Mouse (Mus musculus): ENCODE results near the gene Nudcd3.

The Nudcd3 gene

DNA sequence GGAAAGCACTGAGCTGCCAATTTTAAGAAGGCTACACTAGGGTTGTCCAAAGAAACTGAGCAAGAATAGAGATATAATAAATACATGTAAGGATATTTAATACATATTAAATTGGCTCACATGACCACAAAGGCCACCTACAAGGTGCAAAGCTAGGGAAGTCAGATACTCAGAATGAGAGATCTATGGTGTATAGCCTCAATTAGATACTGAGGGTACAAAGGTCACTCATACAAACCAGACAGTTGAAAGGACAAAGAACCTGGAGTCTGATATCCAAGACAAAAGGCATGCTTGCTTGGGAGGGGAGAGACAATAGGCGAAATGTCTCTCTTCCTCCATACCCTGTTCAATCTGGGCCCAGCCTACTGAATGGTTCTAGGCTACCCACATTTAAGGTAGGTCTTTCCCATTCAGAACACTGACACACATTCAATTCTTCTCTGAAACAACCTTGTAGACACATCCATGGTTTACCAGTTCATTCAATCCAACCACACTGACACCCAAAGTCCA lies 76.6 kb downstream of the Nudcd3 start:
- DNase-seq (ENCODE audit: low read depth, low spot score) = no peak

DNA sequence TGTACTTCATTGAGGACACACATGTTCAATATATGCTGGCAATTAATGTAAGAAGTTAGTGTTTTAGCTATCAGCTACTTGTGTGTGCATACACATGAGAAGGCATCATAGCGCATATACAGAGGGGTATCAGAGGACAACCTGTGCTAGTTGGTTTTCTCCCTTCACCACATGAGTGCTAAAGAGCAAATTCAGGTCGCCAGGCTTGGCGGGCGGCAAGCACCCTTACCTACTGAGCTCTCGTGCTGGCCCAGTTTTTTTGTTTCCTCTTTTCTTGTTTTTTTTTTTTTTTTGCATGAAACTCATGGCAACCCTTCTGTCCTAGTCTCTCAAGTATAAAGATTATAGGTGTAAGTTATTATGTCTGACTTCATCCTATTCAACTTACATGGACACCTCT lies 77.6 kb downstream of the Nudcd3 start:
- peak; percentile 44 for DNase-seq (ENCODE audit: low read depth, low spot score)

DNA sequence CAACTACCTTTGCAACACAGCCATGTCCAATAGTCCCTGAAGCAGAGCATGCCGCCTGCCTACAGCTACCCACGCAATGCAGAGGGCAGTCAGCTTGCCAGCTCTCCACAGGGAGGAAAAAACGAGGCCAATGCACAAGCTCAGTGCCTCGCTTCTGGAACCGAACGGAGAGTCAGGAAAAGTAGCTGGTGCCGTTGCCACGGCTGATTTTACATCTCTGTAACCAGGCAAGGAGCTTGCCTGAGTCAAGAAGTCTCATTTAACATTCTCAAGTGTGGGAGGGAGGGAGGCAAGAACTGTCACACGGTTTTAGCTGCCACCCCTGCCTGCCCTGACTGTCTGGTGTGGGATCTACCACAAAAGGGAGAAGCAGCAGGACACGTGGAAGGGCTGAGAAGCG lies 79.6 kb downstream of the Nudcd3 start:
- no peak for DNase-seq (ENCODE audit: low read depth, low spot score)

DNA sequence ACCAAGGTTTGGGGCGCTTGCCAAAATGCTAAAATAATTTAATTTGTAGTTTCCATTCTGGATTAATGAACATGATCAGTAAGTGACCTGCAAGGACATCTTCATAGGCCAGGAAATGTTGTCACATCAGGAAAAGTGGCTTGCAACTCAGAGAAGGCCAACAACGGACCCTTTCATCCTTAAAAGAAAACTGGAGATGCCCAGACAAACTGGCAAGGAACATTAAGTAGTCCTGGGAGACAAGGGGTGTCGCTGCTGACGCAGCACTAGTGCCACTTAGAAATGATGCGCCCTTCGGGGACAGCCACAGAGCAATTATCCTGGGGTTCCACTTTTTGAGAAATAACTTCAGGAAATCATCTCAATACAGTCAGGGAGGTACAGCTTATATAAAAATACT lies 80.2 kb downstream of the Nudcd3 start:
- no peak for DNase-seq (ENCODE audit: low read depth, low spot score)

DNA sequence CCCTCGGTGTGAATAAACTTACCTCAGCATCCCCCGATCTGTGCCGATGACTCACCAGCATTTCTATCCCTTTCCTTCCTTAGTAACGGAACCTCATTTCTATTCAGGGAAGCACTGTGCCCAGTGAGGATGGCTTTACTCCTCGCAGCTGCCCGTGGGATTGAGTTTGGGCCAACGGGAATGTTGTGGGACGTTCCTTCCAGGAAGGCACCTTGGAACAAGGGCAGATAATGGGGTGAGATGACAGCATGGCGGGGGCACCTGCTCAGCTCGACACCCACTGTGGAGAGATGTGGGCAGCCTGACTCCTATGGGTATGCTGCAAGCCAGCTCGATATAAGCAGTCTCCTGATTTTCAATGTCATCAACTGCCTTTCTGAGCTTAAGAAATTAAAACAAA lies 80.9 kb downstream of the Nudcd3 start:
- DNase-seq (ENCODE audit: low read depth, low spot score) = no peak

DNA sequence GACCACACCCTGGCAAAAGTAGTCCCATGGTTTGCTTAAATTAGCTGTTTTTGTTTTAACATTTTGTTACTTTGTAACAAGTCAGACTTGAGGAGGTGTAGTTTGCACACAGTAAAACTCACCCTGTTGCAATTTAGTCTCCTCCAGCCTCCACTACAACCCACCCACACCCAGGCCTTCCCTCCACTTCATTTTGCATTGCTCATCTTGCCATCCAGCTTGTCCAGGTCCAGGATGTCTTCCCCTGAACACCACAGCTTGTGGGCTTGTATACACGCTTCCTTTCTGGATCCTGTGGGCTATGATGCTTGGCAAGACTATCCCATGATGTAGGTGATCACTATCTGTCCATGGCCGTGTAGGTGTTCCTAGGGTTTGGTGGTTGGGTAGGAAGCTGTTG lies 82.3 kb downstream of the Nudcd3 start:
- DNase-seq (ENCODE audit: low read depth, low spot score) = no peak

DNA sequence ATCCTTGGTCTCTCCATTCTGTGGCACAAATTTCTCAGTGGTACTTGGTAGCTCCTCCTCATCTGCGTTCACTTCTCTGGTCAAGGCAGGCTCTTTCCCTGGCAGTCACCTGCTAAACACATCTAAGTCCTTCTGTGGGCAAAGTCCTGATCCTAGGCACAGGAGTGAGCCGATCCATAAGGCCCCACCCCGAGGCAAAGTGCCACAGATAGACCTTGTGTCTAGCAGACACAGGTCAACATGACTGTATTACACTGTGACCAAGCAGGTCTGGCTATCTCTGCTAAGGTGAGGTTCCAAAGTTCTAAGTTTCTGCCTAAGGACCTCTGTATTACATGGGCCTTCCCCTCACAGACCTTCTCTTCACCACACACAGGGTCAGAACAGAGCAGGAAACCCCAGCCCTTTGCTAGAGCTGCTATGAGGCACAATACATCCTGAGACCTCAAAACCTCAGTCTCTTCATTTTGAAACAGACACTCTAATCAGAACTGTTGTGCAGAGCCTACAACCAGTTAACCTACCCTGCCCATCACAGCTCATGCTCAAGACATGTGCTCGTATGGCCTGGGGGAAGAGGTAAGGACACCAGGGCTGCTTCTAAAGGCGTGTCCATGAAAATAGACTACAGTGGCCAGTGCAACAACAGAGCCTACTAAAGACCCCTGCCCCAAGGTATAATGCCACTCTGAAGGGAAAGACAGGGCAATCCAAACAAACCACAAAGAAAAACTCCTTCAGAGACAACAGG lies 88.3 kb downstream of the Nudcd3 start:
- no peak for DNase-seq (ENCODE audit: low read depth, low spot score)

DNA sequence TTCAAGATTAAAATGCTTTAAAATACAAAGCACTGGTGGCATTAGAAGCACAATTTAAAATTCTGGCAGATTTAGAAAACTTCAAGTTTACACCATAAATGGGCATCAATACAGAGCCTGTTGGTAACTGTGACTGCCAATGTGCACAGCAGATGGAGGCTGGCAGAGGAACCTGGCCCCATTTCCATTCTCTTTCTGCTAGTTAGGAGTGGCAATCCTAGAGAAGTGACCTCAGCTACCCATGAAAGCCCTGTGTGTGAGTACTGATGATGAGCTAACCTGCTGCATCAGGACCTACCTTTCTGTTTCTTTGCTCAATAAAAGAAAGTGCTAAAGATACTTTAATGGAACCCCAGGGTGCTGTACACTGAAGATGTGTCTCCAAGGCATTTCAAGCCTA lies 90.2 kb downstream of the Nudcd3 start:
- DNase-seq (ENCODE audit: low read depth, low spot score) = no peak

DNA sequence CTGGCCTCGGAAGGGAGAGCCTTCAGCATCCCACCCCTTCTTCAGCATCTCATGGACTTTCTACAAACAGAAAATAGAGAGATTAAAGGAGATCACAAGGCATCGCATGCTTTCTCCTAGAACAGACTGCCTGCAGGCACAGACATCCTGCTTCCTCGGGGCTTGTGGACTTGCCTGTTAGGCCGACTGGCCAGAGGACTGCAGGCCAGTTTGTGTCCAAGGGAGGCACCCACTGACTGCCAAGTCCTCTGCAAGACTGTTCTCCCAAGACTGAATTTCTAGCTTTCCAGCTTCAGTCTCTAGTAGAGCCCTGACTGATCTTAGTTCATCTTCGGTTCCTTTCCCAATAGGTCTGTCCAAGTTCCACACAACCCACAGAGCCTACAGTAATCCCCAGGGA lies 91.9 kb downstream of the Nudcd3 start:
- no peak for DNase-seq (ENCODE audit: low read depth, low spot score)

DNA sequence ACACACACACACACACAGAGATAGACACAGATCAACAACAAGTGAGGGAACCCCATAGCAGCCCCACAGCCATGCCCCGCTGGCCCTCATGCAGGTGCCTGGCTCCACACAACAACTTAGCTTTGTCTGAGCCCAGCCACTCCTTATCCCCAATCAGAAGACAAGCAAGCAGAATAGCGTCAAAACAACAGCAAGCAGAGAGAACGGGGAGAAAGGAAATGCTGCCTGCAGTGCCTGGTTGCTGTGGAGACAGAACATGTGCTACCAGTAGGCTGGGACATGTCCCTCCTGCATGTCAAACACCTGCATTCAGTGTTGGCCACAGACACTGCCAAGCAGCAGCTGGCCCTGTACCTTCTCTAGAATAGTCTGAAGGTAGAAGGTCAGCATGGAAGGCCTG lies 92.5 kb downstream of the Nudcd3 start:
- DNase-seq (ENCODE audit: low read depth, low spot score) = peak; percentile 48

DNA sequence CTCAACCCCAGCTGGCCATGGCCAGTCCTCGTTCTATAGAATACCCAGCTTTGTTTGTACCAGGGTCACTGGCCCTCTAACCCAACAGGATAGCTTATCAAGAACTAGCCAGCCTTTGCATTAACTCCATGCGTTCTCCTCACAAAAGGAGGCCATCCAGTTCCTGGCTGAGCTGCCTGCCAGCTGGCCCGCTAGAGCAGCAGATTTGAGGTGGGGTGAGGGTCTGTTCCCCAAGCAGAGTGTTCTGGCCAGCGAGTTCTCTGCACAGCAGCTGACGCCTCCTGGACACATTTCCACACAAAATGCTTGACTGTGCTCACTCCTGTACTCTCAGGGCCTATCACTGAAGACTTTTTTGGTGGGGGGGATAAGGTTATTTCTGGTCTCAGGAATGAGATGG lies 95.5 kb downstream of the Nudcd3 start:
- DNase-seq (ENCODE audit: low read depth, low spot score) = no peak

DNA sequence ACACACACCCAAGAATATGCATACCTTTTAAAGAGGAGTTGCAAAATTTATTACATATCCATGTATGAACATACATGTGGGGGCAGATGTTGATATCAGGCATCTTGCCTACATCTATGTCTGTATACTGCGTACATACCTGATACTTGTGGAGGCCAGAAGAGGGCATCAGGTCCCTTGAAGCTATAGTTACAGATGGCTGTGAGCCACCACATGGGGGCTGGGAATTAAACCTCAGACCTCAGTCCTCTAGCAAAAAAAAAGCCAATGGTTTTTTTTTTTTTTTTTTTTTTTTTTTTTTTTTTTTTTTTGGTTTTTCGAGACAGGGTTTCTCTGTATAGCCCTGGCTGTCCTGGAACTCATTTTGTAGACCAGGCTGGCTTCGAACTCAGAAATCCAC lies 103.6 kb downstream of the Nudcd3 start:
- DNase-seq (ENCODE audit: low read depth, low spot score) = peak; percentile 9

DNA sequence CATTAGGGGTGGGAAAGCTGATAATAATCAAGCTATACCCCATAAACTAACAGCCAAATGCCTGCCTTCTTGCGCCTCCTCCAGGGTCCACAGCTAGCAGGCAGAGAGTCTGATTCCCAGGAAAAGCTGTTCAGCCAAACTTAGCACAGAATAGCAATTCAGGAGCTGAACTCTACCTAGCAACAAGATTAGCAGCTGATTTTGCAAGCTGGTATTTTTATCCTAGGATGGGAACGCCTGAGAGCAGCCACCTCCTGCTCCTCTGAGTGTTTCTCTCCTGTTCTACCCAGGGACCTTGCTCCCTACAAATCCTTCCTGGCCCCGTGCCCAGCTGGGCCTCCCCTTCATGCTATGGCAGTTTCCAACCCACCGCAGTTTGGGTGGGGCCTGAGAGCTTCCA lies 113.2 kb downstream of the Nudcd3 start:
- DNase-seq (ENCODE audit: low read depth, low spot score) = no peak

DNA sequence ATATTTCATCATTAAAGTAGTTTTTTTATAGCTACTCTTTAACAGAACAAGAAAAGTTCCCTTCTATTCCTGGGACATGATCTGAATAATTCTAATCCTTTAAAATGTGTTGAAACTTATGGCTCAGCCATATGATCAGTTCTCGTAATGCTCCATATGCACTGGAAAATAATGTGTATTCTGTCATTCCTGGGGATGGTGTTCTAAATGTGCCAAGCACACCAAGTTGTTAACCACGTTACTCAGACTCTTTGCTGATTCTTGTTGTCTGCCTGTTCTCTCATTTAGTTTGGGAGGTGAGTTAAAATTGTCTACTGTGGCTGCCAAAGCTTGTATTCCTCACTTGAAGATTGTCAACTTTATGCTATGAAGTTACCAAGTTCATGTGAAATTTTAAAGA lies 121.5 kb downstream of the Nudcd3 start:
- no peak for DNase-seq (ENCODE audit: low read depth, low spot score)

DNA sequence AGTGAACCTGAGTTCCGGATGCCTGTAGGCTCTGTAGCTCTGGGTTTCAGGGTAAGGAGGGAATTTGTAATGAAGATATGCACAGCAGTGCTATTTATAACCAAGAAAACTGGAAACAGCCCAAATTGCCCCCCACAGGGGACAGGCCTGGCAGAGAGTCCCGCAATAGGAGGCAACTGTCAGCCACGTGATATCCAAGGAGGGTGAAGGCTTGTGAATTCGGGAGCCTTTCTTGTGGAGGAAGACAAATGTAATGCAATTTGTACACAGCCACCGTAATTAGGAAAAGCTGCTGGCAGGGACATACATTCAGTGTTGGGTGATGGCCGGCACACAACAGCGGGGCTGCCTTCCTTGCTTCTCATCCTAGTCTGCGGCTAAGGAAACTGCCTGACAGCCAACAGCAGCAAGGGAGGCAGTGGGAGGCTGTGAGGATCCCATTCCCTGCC lies 124.6 kb downstream of the Nudcd3 start:
- no peak for DNase-seq (ENCODE audit: low read depth, low spot score)

DNA sequence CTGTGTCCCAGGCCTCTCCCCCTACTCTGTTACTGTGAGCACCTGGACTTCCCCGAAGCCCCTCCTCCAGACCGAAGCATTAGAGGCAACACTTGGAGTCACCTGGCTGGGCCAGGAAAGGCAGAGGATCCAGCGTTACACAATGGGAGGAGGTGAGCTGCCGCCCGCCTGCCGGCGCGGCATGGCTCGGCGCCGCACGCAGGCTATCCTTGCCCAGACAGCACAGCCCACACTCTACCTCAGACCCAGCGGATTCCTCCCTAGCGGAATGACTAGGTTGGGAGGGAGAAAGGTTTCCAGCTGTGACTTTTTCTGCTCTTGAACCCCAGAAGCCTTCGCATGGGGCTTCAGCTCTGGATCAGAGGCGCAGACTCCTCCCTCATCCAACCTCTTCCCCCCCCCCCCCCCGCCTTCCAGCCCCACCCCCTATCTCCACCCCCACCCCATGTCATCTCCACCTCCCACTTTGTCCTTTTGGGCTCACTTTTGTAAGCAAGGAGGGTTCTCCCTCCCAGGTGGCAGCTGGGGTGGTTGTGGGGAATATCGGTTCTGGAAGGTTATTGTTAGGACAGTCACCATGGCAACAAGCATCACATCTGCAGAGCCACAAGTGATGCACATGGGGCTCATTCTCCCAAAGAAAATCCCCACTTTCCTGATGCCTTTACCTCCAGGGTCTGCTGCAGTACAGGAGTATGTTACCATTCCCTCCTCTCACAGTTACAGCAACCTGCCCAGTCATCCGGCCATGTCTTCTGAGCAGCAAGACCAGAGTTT lies 131.8 kb downstream of the Nudcd3 start:
- no peak for DNase-seq (ENCODE audit: low read depth, low spot score)

DNA sequence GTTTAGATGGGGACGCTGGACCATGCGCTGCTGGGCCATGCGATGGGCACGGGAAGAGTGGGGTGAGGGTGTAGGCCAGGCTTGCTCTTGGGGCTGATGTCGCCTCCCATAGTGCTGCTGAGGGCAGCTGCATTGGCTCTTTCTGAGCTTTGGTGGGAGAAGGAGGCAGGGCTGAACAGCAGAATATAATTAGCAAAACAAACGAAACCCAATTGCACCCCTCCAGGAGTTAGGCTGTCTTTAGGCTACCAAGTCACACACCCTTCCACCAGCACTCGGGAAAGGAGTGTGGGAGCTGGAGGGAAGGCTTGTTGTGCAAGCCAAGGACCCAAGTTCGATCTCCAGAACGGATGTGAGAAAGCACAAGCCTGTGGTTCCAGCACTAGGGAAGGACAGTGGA lies 133.1 kb downstream of the Nudcd3 start:
- DNase-seq (ENCODE audit: low read depth, low spot score) = no peak

DNA sequence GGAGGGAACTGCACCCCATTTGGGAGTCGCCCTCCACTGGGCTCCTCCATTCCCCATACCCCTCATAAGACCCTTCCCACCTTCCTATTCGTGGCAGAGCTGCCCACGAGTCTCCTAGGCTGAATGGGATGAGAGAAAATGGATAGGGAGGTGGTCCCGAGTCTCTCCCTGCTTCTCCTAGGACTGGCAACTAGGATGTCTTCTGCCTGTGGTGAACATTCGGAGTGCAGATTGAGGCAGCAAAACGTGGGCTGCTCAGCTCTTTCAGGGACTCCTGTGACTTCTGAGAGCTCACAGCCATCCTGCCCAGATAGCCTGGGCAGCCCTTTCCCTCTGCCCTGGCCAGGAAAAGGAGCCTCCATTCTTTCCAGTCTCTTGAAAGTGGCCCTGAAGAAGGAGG lies 134.0 kb downstream of the Nudcd3 start, which contains the start of gene Camk2b:
Gene Camk2b, minus strand, starts transcription at position 187 of the 400 bp plus-strand sequence.
- no peak for DNase-seq (ENCODE audit: low read depth, low spot score)

DNA sequence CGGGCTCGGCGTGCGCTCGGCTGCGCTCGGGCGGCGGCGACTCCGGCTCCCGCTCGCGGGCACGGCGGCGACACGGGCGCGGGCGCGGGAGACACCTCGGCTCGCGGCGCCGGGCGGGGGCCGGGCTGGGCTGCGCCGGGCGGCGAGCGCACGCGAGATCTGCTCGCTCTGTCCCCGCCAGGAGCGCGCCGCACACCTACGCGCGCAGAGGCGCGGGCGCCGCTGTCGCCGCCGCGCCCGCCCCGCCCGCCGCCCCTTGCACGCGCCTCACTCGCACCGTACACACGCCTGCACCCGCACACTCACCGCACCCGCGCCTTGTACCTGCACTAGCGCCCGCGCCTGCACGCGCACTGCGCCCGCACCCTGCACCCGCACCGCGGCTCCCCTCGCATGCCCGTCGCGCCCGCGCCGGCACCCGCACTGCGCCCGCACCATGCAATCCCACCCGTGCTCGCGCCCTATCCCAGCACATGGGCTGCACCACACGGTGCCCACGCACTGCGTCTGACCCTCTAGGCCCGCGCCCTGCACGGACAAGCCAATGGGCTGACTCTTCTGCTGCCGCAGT lies 134.6 kb downstream of the Nudcd3 start:
- DNase-seq (ENCODE audit: low read depth, low spot score) = no peak

DNA sequence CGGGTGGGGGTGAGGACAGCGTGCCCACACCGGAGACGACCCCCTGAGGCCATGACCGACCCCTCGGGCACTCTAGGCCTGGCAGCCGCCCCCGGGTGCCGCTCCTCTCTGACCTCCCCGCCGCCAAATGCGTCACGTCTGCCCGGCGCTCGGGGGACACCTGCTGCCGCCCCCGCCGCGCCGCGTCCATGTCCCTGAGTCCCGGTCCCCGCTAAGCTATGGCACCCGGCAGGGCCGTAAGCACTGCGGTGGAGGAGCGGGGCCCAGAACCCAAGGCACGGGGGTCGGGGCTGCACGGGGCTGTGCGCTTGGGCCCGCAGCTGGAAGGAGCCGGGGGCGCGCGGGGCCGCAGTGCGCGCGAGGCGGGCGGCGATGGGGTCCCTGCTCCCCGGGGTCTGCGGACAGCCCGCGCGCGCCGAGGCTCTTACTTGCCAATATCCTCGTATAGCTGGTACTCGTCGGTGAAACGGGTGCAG lies 135.1 kb downstream of the Nudcd3 start:
- DNase-seq (ENCODE audit: low read depth, low spot score) = no peak

DNA sequence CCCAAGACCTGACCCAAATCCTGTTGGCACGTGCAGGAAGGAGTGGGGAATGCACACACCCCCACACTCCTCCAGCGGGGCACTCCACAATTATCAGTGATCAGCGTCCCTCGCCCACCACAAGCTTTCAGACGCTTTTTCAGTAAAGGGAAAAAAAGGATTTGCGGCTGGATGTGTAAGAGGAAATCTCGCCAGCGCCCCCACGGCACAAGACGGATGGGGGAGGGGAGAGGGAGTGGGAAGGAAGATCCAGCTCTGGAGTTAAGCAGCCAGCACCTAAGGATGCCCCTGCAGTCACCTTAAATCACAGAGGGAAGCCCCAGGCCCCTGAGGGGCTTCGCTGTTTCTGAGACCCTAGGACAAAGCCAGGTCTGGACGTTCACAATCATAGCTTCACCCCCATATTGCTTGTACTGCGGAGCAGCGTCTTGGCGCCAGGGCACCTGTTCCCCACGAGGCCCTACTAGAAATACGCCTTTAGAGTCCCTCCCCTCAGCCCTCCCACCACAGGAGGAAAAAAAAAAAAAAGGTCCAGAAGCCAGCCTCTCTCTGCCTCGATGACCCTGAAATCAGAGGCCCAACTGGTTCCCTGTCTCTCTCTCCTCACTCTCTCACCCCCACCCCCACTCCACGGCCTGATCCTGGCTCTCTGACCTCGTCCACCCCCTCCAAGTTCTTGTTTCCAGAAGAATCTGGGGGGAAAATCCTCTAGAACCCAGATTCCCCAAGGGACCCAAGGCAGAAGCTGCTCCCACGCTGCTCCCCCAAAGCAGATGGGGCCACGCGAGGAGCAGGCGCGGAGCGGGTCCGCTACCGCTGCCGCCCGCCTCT lies 135.8 kb downstream of the Nudcd3 start:
- DNase-seq (ENCODE audit: low read depth, low spot score) = no peak

Data from A20 (cell line).